ENCODE assay signal across 10 mouse cellular contexts in the genomic region with DNA sequence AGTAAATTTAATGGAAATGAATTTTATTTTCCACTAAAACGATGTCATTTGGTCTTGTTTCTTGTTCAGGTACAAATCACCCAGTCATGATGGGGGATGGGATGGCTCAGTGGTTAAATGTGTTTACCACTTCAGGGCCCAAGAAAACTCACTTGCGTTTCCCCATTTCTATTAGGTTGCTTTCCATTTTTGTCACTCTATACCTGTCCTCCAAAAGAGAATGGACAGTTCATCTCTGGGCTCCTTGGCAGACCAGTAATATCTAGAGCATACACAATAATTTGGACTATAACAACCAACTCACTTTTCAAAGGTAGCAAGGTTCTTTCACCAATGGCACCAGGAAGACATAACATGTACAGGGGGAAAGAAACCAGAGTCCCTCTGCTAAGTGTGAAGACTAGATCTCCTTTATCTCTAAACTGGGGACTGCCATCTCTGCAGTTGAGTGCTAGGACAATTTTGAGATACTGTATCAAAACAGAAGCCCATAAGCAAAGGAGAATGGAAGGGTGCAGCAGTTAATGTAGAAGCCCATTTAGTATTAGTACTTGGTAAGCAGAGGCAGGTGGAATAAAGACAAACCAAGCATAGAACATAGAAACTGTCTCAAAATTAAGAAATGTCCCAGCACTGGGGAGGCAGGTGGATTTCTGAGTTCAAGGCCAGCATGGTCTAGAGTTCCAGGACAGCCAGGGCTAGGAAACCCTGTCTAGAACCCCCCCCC. TPM values are rescaled to one million over a fixed set of nuclear protein-coding genes. Genes with fewer than 3 reads are reported as not detected.
DNase-seq lines count a peak whose midpoint lies in the region; ATAC-seq and TF ChIP-seq lines count a peak whose summit lies in the region.
"Had no signal": no experiment of that assay in that cellular context is flagged by ENCODE, and none has a peak within 500 bp of the region (broad histone marks: within the 10 kb centered on the region; RNA-seq: fewer than 3 reads in every experiment).

No protein-coding gene starts in this region.

- H3K27me3 ChIP-seq in heart, embryonic 16.5 days (ENCODE audit: control insufficient read depth, insufficient read depth, low read length) = no peaks in the 10 kb centered on the region
- no peaks in the 10 kb centered on the region for H3K27me3 ChIP-seq in hindbrain, postnatal 0 days (ENCODE audit: insufficient read depth, low read length)
- H3K27me3 ChIP-seq in midbrain, embryonic 16.5 days (ENCODE audit: control insufficient read depth, insufficient read depth, low read depth, low read length) = no peaks in the 10 kb centered on the region

- no peak overlapping the region for H3K9ac ChIP-seq in heart, embryonic 16.5 days (ENCODE audit: low read length)
- H3K9ac ChIP-seq in hindbrain, postnatal 0 days (replicated peaks; ENCODE audit: low read length) = no peak overlapping the region
- no peak overlapping the region for H3K9ac ChIP-seq in midbrain, embryonic 16.5 days (ENCODE audit: low read depth, low read length)

- peaks cover 13% of the 10 kb centered on the region for H3K4me1 ChIP-seq in heart, embryonic 16.5 days (ENCODE audit: control insufficient read depth, insufficient read depth, low read length)
- H3K4me1 ChIP-seq in hindbrain, postnatal 0 days (ENCODE audit: insufficient read depth, low read length) = no peaks in the 10 kb centered on the region
- H3K4me1 ChIP-seq in midbrain, embryonic 16.5 days (ENCODE audit: control insufficient read depth, insufficient read depth, low read length) = peaks cover 26% of the 10 kb centered on the region

- no peak for ATAC-seq in heart, embryonic 16.5 days (replicated peaks; ENCODE audit: extremely low read depth, insufficient read depth, low FRiP score)
- no peak for ATAC-seq in hindbrain, postnatal 0 days
- no peak for ATAC-seq in midbrain, embryonic 16.5 days
- ATAC-seq: activated CD4-positive, CD25-positive, alpha-beta regulatory T cell, adult 4 months had no signal

- DNase-seq in heart, postnatal 4 days = no peak
- DNase-seq in embryo, embryonic 10.5 days (ENCODE audit: low spot score) = peak; percentile 23
- no peak for DNase-seq in hindbrain, postnatal 0 days (ENCODE audit: low spot score)
- no peak for DNase-seq in frontal cortex, postnatal 14 days (ENCODE audit: low spot score in 2 of 2)
- no peak for DNase-seq in layer of hippocampus, postnatal 25 days (ENCODE audit: extremely low spot score in 1 of 2, low spot score in 1 of 2)
- no peak for DNase-seq in kidney, adult 9 months
- DNase-seq: thymus, postnatal 14 days had no signal

- no peak overlapping the region; the same call in 1 of the 2 replicates for H3K4me3 ChIP-seq in heart, embryonic 16.5 days (ENCODE audit: low read length)
- peak overlapping the region; percentile 86; the same call in 1 of the 2 replicates for H3K4me3 ChIP-seq in hindbrain, postnatal 0 days (ENCODE audit: low read length)
- peak overlapping the region; percentile 82 for H3K4me3 ChIP-seq in midbrain, embryonic 16.5 days (ENCODE audit: low read depth, low read length)

- H3K36me3 ChIP-seq in heart, embryonic 16.5 days (ENCODE audit: control insufficient read depth, insufficient read depth) = peaks cover 12% of the 10 kb centered on the region
- H3K36me3 ChIP-seq in hindbrain, postnatal 0 days (ENCODE audit: insufficient read depth, low read length) = peaks cover 5% of the 10 kb centered on the region; the same call in 1 of the 2 replicates
- no peaks in the 10 kb centered on the region for H3K36me3 ChIP-seq in midbrain, embryonic 16.5 days (ENCODE audit: control insufficient read depth, insufficient read depth, low read length)

- WGBS in heart, embryonic 16.5 days = 36% methylated on average over 2 of the region's 2 CpGs
- 26% methylated on average over 2 of the region's 2 CpGs for WGBS in hindbrain, postnatal 0 days
- 26% methylated on average over 2 of the region's 2 CpGs for WGBS in midbrain, embryonic 16.5 days

- TF ChIP-seq CTCF in hindbrain, postnatal 0 days (IDR thresholded peaks at IDR 0.05; ENCODE audit: low read depth) = no peak

- H3K27ac ChIP-seq in heart, embryonic 16.5 days (ENCODE audit: low read length) = no peak overlapping the region
- no peak overlapping the region for H3K27ac ChIP-seq in hindbrain, postnatal 0 days
- no peak overlapping the region for H3K27ac ChIP-seq in midbrain, embryonic 16.5 days (ENCODE audit: low read length)

- no peaks in the 10 kb centered on the region for H3K9me3 ChIP-seq in heart, embryonic 16.5 days (replicated peaks; ENCODE audit: control insufficient read depth, low read length)
- no peaks in the 10 kb centered on the region for H3K9me3 ChIP-seq in hindbrain, postnatal 0 days (ENCODE audit: low read length)
- no peaks in the 10 kb centered on the region for H3K9me3 ChIP-seq in midbrain, embryonic 16.5 days (replicated peaks; ENCODE audit: control insufficient read depth, low read length, poor library complexity, severe bottlenecking)

- peak overlapping the region; percentile 84 for H3K4me2 ChIP-seq in heart, embryonic 16.5 days (ENCODE audit: low read depth, low read length)
- peak overlapping the region; percentile 82 for H3K4me2 ChIP-seq in hindbrain, postnatal 0 days (ENCODE audit: low read depth, low read length)
- H3K4me2 ChIP-seq in midbrain, embryonic 16.5 days (ENCODE audit: low read length) = peak overlapping the region; percentile 84

RNA-seq across cellular contexts. Expression of a gene that starts 27.5 kb away (rescaled TPM):
- polyA plus RNA-seq in heart, embryonic 16.5 days (2015; fragmentation: Nextera tagmentation; extraction: Ambion mirVana) = 8.3 and 8.9 TPM in 2 replicates
- 1 to 10 TPM; 4.8 to 5.8 TPM for total RNA-seq in heart, postnatal 4 days (2021)
- 15.6 and 17.7 TPM in 2 replicates for total RNA-seq in hindbrain, postnatal 0 days (2014; rRNA removed)
- polyA plus RNA-seq in hindbrain, postnatal 0 days (2015; fragmentation: Nextera tagmentation; extraction: Ambion mirVana) = 15.9 and 16.9 TPM in 2 replicates
- 20.0 and 22.4 TPM in 2 replicates for polyA plus RNA-seq in midbrain, embryonic 16.5 days (2015; fragmentation: Nextera tagmentation; extraction: Ambion mirVana)
- total RNA-seq in layer of hippocampus, postnatal 25 days (2021) = 10 to 100 TPM; 19.6 to 22.2 TPM

RNA-seq across cellular contexts. Expression of a gene that starts 37.9 kb away (rescaled TPM):
- 49.1 and 55.1 TPM in 2 replicates for polyA plus RNA-seq in heart, embryonic 16.5 days (2015; fragmentation: Nextera tagmentation; extraction: Ambion mirVana)
- 100 to 1,000 TPM in 1 of 2 experiments, 10 to 100 TPM in 1; 96.9 to 107 TPM for total RNA-seq in heart, postnatal 4 days (2021)
- 55.0 and 59.5 TPM in 2 replicates for total RNA-seq in hindbrain, postnatal 0 days (2014; rRNA removed)
- polyA plus RNA-seq in hindbrain, postnatal 0 days (2015; fragmentation: Nextera tagmentation; extraction: Ambion mirVana) = 70.0 and 72.4 TPM in 2 replicates
- polyA plus RNA-seq in midbrain, embryonic 16.5 days (2015; fragmentation: Nextera tagmentation; extraction: Ambion mirVana) = 75.2 and 87.6 TPM in 2 replicates
- total RNA-seq in layer of hippocampus, postnatal 25 days (2021) = 10 to 100 TPM; 62.4 to 69.4 TPM
